Mouse (Mus musculus) intestine, embryonic 14.5 days (tissue): ENCODE results near the gene Il11ra1. TPM values are rescaled to one million over a fixed set of nuclear protein-coding genes. Genes with fewer than 3 reads are reported as not detected.

Experiments used
- ATAC-seq: fragments of 200-750 bp; cut with Nextera tagmentation; replicated peaks from 2 replicates; pipeline ENCODE4 v1.8.0; 2017; ENCODE audit warnings: low read depth, moderate number of reproducible peaks, moderate TSS enrichment, moderate library complexity; ENCODE audit not compliant: low FRiP score, low TSS enrichment
- DNase-seq: peaks from one replicate; pipeline ENCODE4 v3.0.0-alpha.2; 2018; ENCODE audit warnings: low spot score
- H3K27ac ChIP-seq: fragments of 300-500 bp; sonication (generic); 2 replicates; pipeline ENCODE4 v1.5.1; 2014; ENCODE audit warnings: low read depth, mild to moderate bottlenecking, control low read depth
- H3K27me3 ChIP-seq: fragments of 300-500 bp; sonication (generic); replicated peaks from 2 replicates; pipeline ENCODE4 v1.6.1; 2014; ENCODE audit warnings: low read length, control low read depth; ENCODE audit not compliant: control insufficient read depth, insufficient read depth
- H3K36me3 ChIP-seq: fragments of 300-500 bp; sonication (generic); 2 replicates; pipeline ENCODE4 v1.6.1; 2014; ENCODE audit warnings: low read length, control low read depth; ENCODE audit not compliant: control insufficient read depth, insufficient read depth
- H3K4me1 ChIP-seq: fragments of 300-500 bp; sonication (generic); replicated peaks from 2 replicates; pipeline ENCODE4 v1.6.1; 2014; ENCODE audit warnings: low read length, control low read depth, mixed read lengths; ENCODE audit not compliant: control insufficient read depth, insufficient read depth
- H3K4me2 ChIP-seq: fragments of 300-500 bp; sonication (generic); 2 replicates; pipeline ENCODE4 v1.6.1; 2014; ENCODE audit warnings: low read length
- H3K4me3 ChIP-seq: fragments of 300-500 bp; sonication (generic); 2 replicates; pipeline ENCODE4 v1.5.1; 2014; ENCODE audit warnings: low read depth, low read length, control low read depth, mixed read lengths
- H3K9ac ChIP-seq: fragments of 300-500 bp; sonication (generic); 2 replicates; pipeline ENCODE4 v1.6.1; 2014; ENCODE audit warnings: mild to moderate bottlenecking, low read length
- H3K9me3 ChIP-seq: fragments of 300-500 bp; sonication (generic); 2 replicates; pipeline ENCODE4 v1.6.1; 2016; ENCODE audit warnings: low read length, control low read depth; ENCODE audit not compliant: control insufficient read depth
- WGBS: fragments of 180-500 bp; shearing (Covaris S2); extraction: QIAGEN DNeasy Blood & Tissue Kit; methylation state at CpG from one replicate; pipeline ENCODE4 v1.1.7; 2014; 5-methylcytosine and 5-hydroxymethylcytosine counted together
- polyA plus RNA-seq: library from polyadenylated mRNA; unstranded; fragments of >200 nt; fragmentation: Nextera tagmentation; extraction: Ambion mirVana; gene quantifications from 2 replicates; pipeline ENCODE4 v1.2.1, GENCODE M21; 2014

The Il11ra1 gene
- polyA plus RNA-seq, 1 experiment from 2014 or later, result 130 TPM

GRCm38 (mm10) chr4:41757321-41757720, 57.5 kb downstream of the Il11ra1 start:
- Histone ChIP-seq H3K4me1 (peaks cover 36% of the 10 kb centered on the region), H3K4me2 (no peak overlapping the region), H3K4me3 (no peak overlapping the region), H3K36me3 (peaks cover 10% of the 10 kb centered on the region; the same call in 1 of the 2 replicates), H3K9me3 (no peaks in the 10 kb centered on the region), H3K27ac (no peak overlapping the region), H3K27me3 (no peaks in the 10 kb centered on the region), H3K9ac (no peak overlapping the region)
- ATAC-seq (no peak), DNase-seq (no peak)
- WGBS, result 92% methylated on average over 13 of the region's 13 CpGs

GRCm38 (mm10) chr4:41758021-41758420, 58.2 kb downstream of the Il11ra1 start:
- Histone ChIP-seq H3K36me3 (peaks cover 10% of the 10 kb centered on the region; the same call in 1 of the 2 replicates), H3K27me3 (no peaks in the 10 kb centered on the region), H3K4me3 (no peak overlapping the region), H3K4me2 (no peak overlapping the region), H3K27ac (no peak overlapping the region), H3K4me1 (peaks cover 40% of the 10 kb centered on the region), H3K9me3 (no peaks in the 10 kb centered on the region), H3K9ac (no peak overlapping the region)
- 76% methylated on average over 11 of the region's 11 CpGs for WGBS
- DNase-seq (no peak), ATAC-seq (no peak)

- H3K9me3 ChIP-seq, result no peaks in the 10 kb centered on the region
- ATAC-seq (no peak), DNase-seq (no peak)
- H3K4me1 ChIP-seq, result peaks cover 40% of the 10 kb centered on the region
- H3K36me3 ChIP-seq, result peaks cover 10% of the 10 kb centered on the region; the same call in 1 of the 2 replicates
- no peaks in the 10 kb centered on the region for H3K27me3 ChIP-seq
- no peak overlapping the region for H3K9ac ChIP-seq
- no peak overlapping the region for H3K4me3 ChIP-seq
- 93% methylated on average over 4 of the region's 4 CpGs for WGBS
- H3K27ac ChIP-seq, result no peak overlapping the region
- no peak overlapping the region for H3K4me2 ChIP-seq
These were observed 58.9 kb downstream of the Il11ra1 start for GRCm38 (mm10) chr4:41758701-41759100.

GRCm38 (mm10) chr4:41759206-41759605, 59.4 kb downstream of the Il11ra1 start:
- no peak overlapping the region for H3K27ac ChIP-seq
- no peaks in the 10 kb centered on the region for H3K27me3 ChIP-seq
- H3K4me1 ChIP-seq, result peaks cover 40% of the 10 kb centered on the region
- H3K4me2 ChIP-seq, result no peak overlapping the region
- DNase-seq (peak; percentile 47), ATAC-seq (no peak)
- 81% methylated on average over 9 of the region's 9 CpGs for WGBS
- H3K9ac ChIP-seq, result no peak overlapping the region
- H3K4me3 ChIP-seq, result no peak overlapping the region
- no peaks in the 10 kb centered on the region for H3K9me3 ChIP-seq
- peaks cover 10% of the 10 kb centered on the region; the same call in 1 of the 2 replicates for H3K36me3 ChIP-seq

GRCm38 (mm10) chr4:41759656-41760287, 60.0 kb downstream of the Il11ra1 start:
- peak overlapping the region; percentile 52 for H3K9ac ChIP-seq
- peak overlapping the region; percentile 86 for H3K27ac ChIP-seq
- H3K4me2 ChIP-seq, result peak overlapping the region; percentile 73
- WGBS, result 21% methylated on average over 6 of the region's 6 CpGs
- H3K4me3 ChIP-seq, result peak overlapping the region; percentile 49
- ATAC-seq (no peak), DNase-seq (no peak)
- H3K4me1 ChIP-seq, result peaks cover 38% of the 10 kb centered on the region
- no peaks in the 10 kb centered on the region for H3K9me3 ChIP-seq
- no peaks in the 10 kb centered on the region for H3K27me3 ChIP-seq
- H3K36me3 ChIP-seq, result peaks cover 10% of the 10 kb centered on the region; the same call in 1 of the 2 replicates

- H3K4me3 ChIP-seq, result peak overlapping the region; percentile 49
- H3K27me3 ChIP-seq, result no peaks in the 10 kb centered on the region
- H3K4me1 ChIP-seq, result peaks cover 35% of the 10 kb centered on the region
- WGBS, result under 1% methylated on average over 15 of the region's 15 CpGs
- peaks cover 10% of the 10 kb centered on the region; the same call in 1 of the 2 replicates for H3K36me3 ChIP-seq
- peak; percentile 88 for DNase-seq
- peak overlapping the region; percentile 86 for H3K27ac ChIP-seq
- ATAC-seq, result peak; percentile 90
- H3K4me2 ChIP-seq, result peak overlapping the region; percentile 73
- H3K9ac ChIP-seq, result peak overlapping the region; percentile 52
- H3K9me3 ChIP-seq, result no peaks in the 10 kb centered on the region
These were observed 60.5 kb downstream of the Il11ra1 start for GRCm38 (mm10) chr4:41760288-41760721.

- no peaks in the 10 kb centered on the region for H3K9me3 ChIP-seq
- H3K4me3 ChIP-seq, result peak overlapping the region; percentile 49
- peak overlapping the region; percentile 73 for H3K4me2 ChIP-seq
- WGBS, result 64% methylated on average over 4 of the region's 4 CpGs
- peak overlapping the region; percentile 86 for H3K27ac ChIP-seq
- no peaks in the 10 kb centered on the region for H3K27me3 ChIP-seq
- DNase-seq (no peak), ATAC-seq (peak; percentile 16; the same call in 1 of the 2 replicates)
- H3K36me3 ChIP-seq, result peaks cover 10% of the 10 kb centered on the region; the same call in 1 of the 2 replicates
- H3K9ac ChIP-seq, result peak overlapping the region; percentile 52
- peaks cover 35% of the 10 kb centered on the region for H3K4me1 ChIP-seq
These were observed 61.1 kb downstream of the Il11ra1 start for GRCm38 (mm10) chr4:41760911-41761310.

GRCm38 (mm10) chr4:41761680-41762079, 61.9 kb downstream of the Il11ra1 start:
- peak overlapping the region; percentile 49 for H3K4me3 ChIP-seq
- DNase-seq (no peak), ATAC-seq (no peak)
- H3K4me1 ChIP-seq, result peaks cover 29% of the 10 kb centered on the region
- peaks cover 12% of the 10 kb centered on the region for H3K36me3 ChIP-seq
- H3K9ac ChIP-seq, result peak overlapping the region; percentile 52
- no peaks in the 10 kb centered on the region for H3K27me3 ChIP-seq
- H3K4me2 ChIP-seq, result peak overlapping the region; percentile 73
- H3K9me3 ChIP-seq, result no peaks in the 10 kb centered on the region
- peak overlapping the region; percentile 86 for H3K27ac ChIP-seq
